Mouse (Mus musculus): ENCODE measurements around the gene Acad10. TPM values are rescaled to one million over a fixed set of nuclear protein-coding genes. Genes with fewer than 3 reads are reported as not detected.
"Not testable (repeated sequence)": the region's sequence is repeated elsewhere in the genome, so short reads cannot be mapped to it uniquely, and the experiment has no call there.

The Acad10 gene
- polyA plus RNA-seq, 1 experiment from 2014 or later = 3.2 TPM

DNA sequence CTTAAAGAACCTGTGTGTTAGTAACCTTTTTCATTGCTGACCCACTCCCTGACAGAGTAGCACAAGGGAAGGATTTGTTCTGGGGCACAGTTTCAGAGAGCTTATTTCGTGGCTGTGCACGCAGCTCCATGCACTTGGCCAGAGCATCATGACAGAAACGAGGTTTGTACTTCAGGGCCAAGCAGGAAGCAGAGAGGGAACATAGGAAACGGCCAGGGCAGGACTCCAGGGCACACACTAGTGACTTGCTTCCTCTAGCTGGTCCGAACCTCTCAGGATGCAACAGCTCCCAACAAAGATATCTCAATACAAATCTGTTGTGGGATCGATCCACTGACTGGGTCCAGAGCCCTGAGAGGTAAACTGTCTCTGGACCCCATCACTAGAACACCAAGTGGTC, 3.4 kb downstream of the Acad10 start:
- 38% methylated on average over 6 of the region's 6 CpGs for WGBS (ENCODE audit: insufficient replicate concordance)
- not testable (repeated sequence) for H3K4me2 ChIP-seq; H3K4me3 ChIP-seq (replicated peaks); H3K27me3 ChIP-seq; H3K36me3 ChIP-seq (replicated peaks); H3K27ac ChIP-seq (replicated peaks); ATAC-seq (ENCODE audit: insufficient read depth); H3K9me3 ChIP-seq (replicated peaks); H3K9ac ChIP-seq
- peaks cover 18% of the 10 kb centered on the region for H3K4me1 ChIP-seq (replicated peaks)

DNA sequence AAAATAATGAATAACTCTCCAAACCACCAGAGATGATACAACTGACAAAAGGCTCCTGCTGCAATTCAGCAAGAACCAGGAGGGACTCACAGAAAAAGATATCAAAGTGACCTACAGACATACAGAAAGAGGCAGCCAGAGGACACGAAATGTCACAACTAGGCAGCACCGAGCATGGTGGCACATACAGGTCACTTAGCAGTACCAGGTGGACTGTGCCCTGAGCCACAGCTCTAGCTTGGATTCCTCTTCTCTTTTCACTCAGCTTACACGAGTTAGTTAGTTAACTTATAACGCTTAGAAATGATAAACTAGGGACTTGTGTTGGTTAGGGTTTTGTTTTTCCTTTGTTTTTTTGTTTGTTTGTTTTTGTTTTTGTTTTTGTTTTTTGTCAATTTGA, 5.8 kb downstream of the Acad10 start:
- Histone ChIP-seq H3K4me3 (replicated peaks) (no peak overlapping the region), H3K9ac (no peak overlapping the region), H3K4me1 (replicated peaks) (peaks cover 2% of the 10 kb centered on the region), H3K27ac (replicated peaks) (no peak overlapping the region), H3K27me3 (no peaks in the 10 kb centered on the region), H3K36me3 (replicated peaks) (no peaks in the 10 kb centered on the region), H3K4me2 (no peak overlapping the region), H3K9me3 (replicated peaks) (no peaks in the 10 kb centered on the region)
- 65% methylated on average over 4 of the region's 4 CpGs for WGBS (ENCODE audit: insufficient replicate concordance)
- ATAC-seq (ENCODE audit: insufficient read depth) = no peak

DNA sequence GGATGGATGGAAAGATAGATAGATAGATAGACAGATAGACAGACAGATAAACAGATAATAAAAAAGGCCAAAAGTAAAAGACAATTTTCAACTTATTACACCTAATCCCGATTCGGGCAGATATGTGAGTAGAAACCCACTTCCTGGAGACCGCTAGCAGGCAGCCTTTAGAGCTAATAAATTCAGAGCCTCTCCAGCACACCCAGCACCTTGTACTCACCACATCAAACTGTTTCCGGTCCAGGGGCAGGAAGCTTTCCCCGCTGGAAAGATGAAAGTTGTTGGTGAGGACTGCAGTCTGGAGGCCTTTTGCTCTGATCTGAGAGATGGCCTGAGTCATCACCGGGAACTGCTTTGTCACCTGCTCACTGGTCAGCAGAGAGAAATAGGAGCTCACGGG, 11.2 kb downstream of the Acad10 start:
- H3K27me3 ChIP-seq = no peaks in the 10 kb centered on the region
- H3K4me3 ChIP-seq (replicated peaks) = no peak overlapping the region
- H3K36me3 ChIP-seq (replicated peaks) = no peaks in the 10 kb centered on the region
- no peaks in the 10 kb centered on the region for H3K9me3 ChIP-seq (replicated peaks)
- 63% methylated on average over 7 of the region's 7 CpGs for WGBS (ENCODE audit: insufficient replicate concordance)
- H3K4me2 ChIP-seq = no peak overlapping the region
- H3K4me1 ChIP-seq (replicated peaks) = no peaks in the 10 kb centered on the region
- no peak overlapping the region for H3K9ac ChIP-seq
- H3K27ac ChIP-seq (replicated peaks) = no peak overlapping the region
- ATAC-seq (ENCODE audit: insufficient read depth) = no peak

DNA sequence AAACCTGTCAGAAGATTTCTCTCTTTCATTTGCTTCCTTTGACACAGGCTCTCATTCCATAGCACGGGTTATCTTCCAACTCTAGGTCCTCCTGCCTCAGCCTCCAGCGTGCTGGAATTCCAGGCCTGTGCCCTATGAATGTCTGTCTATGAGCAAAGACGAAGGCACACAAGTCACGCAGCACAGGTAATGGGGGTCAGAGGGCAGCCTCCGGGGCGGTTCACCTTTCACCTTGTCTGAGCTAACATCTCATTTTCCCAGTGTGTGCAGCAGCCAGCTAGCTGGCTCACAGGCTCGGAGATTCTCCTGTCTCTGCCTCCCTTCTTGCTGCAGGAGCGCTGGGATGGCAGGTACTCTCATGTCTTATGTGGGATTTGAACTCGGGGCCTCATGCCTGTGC, 20.7 kb downstream of the Acad10 start:
- ATAC-seq (ENCODE audit: insufficient read depth) = no peak
- Histone ChIP-seq H3K4me2 (no peak overlapping the region), H3K9me3 (replicated peaks) (no peaks in the 10 kb centered on the region), H3K4me1 (replicated peaks) (no peaks in the 10 kb centered on the region), H3K36me3 (replicated peaks) (no peaks in the 10 kb centered on the region), H3K27me3 (no peaks in the 10 kb centered on the region), H3K4me3 (replicated peaks) (no peak overlapping the region), H3K27ac (replicated peaks) (no peak overlapping the region), H3K9ac (no peak overlapping the region)
- 74% methylated on average over 9 of the region's 9 CpGs for WGBS (ENCODE audit: insufficient replicate concordance)

DNA sequence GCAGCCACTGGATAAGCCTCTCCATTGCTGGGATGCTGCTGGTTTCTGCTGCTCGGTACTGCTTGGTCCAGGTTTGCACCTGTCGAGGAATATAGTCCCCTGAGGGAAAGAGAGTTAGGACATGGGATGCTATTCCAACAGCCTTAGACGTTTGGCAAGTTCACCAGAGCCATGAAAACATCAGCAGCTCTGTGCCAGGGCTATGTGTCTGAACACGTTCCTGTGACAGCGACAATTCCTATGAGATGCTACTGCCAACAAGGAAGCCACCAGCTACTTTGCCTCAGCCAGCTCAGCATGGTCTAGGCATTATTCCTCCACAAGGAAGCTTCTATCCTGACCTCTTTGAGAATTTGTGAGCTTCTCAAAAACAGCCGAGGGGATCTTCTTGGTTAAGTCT, 23.0 kb downstream of the Acad10 start:
- WGBS (ENCODE audit: insufficient replicate concordance) = 76% methylated on average over 6 of the region's 6 CpGs

DNA sequence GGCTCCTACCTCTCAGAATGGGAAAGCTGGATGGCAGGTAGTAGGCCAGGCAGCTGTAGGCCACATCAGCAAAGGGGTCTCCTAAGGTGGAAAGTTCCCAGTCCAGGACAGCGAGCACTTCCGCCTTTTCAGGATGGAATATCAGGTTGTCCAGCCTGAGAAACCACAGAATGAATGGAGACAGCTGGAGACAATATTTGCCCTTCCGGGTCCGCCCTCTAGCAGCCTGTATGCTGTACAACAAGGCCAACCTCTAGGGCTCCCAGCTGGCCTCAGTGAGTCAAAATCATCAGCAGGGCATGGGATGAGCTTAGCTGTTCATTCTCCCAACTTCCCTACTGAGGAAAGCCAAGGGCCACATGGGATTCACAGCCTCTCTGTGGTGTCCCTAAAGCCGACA, 25.6 kb downstream of the Acad10 start:
- Histone ChIP-seq H3K4me3 (replicated peaks) (no peak overlapping the region), H3K4me1 (replicated peaks) (no peaks in the 10 kb centered on the region), H3K27me3 (no peaks in the 10 kb centered on the region), H3K9ac (no peak overlapping the region), H3K36me3 (replicated peaks) (no peaks in the 10 kb centered on the region), H3K27ac (replicated peaks) (no peak overlapping the region), H3K9me3 (replicated peaks) (no peaks in the 10 kb centered on the region), H3K4me2 (no peak overlapping the region)
- ATAC-seq (ENCODE audit: insufficient read depth) = no peak
- whole genome bisulfite sequencing (ENCODE audit: insufficient replicate concordance) = 79% methylated on average over 5 of the region's 5 CpGs

More for the DNA sequence above, 23.0 kb downstream of the Acad10 start:
- H3K9ac ChIP-seq = no peak overlapping the region
- H3K27me3 ChIP-seq = no peaks in the 10 kb centered on the region
- no peak overlapping the region for H3K27ac ChIP-seq (replicated peaks)
- H3K36me3 ChIP-seq (replicated peaks) = no peaks in the 10 kb centered on the region
- no peak overlapping the region for H3K4me3 ChIP-seq (replicated peaks)
- H3K4me2 ChIP-seq = no peak overlapping the region
- no peak for ATAC-seq (ENCODE audit: insufficient read depth)
- H3K9me3 ChIP-seq (replicated peaks) = no peaks in the 10 kb centered on the region
- H3K4me1 ChIP-seq (replicated peaks) = no peaks in the 10 kb centered on the region

DNA sequence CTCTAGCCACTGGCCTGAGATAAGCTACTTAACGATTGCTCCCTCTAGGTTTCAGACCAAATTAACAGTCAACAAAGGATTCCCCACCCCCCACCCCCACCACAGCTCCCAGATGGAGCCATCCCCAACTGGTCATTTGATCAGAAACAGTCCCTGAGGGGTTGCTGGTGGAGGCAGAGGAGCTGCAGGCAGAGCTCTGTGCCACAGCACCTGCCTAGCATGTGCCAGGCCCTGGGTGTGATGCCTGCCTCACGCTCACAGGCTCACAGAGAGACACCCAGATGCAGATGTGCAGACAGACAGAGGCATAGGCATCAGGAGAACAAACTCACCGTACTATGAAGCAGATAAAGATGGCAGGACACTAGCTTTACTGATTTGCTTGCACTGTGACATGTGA, 27.5 kb downstream of the Acad10 start:
- H3K4me3 ChIP-seq (replicated peaks) = no peak overlapping the region
- no peaks in the 10 kb centered on the region for H3K36me3 ChIP-seq (replicated peaks)
- WGBS (ENCODE audit: insufficient replicate concordance) = 33% methylated on average over 3 of the region's 3 CpGs
- ATAC-seq (ENCODE audit: insufficient read depth) = no peak
- H3K9ac ChIP-seq = no peak overlapping the region
- H3K9me3 ChIP-seq (replicated peaks) = no peaks in the 10 kb centered on the region
- no peak overlapping the region for H3K4me2 ChIP-seq
- no peaks in the 10 kb centered on the region for H3K27me3 ChIP-seq
- H3K4me1 ChIP-seq (replicated peaks) = no peaks in the 10 kb centered on the region
- no peak overlapping the region for H3K27ac ChIP-seq (replicated peaks)

DNA sequence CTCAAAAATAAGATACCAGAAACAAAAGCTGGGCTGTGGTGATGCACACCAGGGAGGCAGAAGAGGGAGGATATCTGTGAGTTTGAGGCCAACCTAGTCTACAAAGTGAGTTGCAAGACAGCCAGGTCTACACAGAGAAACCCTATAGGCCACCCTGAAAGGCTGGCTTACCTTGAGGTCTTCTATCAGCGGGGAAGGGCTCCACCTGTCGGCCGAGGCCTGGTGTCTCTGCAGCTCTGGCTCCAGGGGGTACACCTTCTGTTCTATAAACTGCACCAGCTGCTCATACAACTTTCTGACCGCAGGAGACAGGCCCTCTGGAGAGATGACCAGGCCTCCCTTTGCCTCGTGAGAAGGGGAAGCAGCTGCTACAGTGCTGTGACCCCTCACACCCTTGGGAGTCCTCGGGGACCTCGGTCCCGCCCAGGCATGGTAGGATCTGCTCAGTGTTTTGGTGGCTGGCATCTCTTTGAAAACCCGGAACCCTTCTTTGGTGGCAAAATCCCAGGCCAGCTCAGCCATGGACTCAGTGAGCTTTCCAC, 29.1 kb downstream of the Acad10 start:
- not testable (repeated sequence) for H3K27me3 ChIP-seq; H3K9ac ChIP-seq; H3K27ac ChIP-seq (replicated peaks); ATAC-seq (ENCODE audit: insufficient read depth); H3K4me2 ChIP-seq; H3K4me1 ChIP-seq (replicated peaks); H3K4me3 ChIP-seq (replicated peaks); H3K36me3 ChIP-seq (replicated peaks); H3K9me3 ChIP-seq (replicated peaks)
- WGBS (ENCODE audit: insufficient replicate concordance) = 66% methylated on average over 9 of the region's 9 CpGs

DNA sequence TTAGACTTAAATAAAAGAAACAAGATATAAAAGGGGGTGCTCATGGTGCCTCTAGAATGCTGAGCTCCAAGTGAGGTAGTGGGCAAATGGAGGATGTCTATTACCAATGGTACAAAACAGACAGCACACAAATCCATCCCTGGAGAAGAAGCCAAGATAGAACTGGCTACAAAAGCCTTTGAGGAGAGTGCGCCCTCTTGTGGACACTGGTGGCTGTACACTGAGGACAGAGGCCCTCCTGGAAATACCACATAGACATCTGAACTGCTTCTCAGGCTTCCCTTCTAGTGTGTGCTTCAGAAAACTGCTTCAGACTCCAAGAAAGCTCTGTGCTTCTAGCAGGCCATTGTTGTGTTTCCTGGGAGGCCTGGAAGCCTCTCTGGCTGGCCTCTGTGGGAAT, 32.4 kb downstream of the Acad10 start:
- no peaks in the 10 kb centered on the region for H3K4me1 ChIP-seq (replicated peaks)
- ATAC-seq (ENCODE audit: insufficient read depth) = no peak
- no peaks in the 10 kb centered on the region for H3K36me3 ChIP-seq (replicated peaks)
- H3K4me3 ChIP-seq (replicated peaks) = no peak overlapping the region
- WGBS (ENCODE audit: insufficient replicate concordance) = 3% methylated on average over 1 of the region's 1 CpGs
- H3K4me2 ChIP-seq = no peak overlapping the region
- no peak overlapping the region for H3K27ac ChIP-seq (replicated peaks)
- H3K9ac ChIP-seq = no peak overlapping the region
- H3K27me3 ChIP-seq = no peaks in the 10 kb centered on the region
- no peaks in the 10 kb centered on the region for H3K9me3 ChIP-seq (replicated peaks)

DNA sequence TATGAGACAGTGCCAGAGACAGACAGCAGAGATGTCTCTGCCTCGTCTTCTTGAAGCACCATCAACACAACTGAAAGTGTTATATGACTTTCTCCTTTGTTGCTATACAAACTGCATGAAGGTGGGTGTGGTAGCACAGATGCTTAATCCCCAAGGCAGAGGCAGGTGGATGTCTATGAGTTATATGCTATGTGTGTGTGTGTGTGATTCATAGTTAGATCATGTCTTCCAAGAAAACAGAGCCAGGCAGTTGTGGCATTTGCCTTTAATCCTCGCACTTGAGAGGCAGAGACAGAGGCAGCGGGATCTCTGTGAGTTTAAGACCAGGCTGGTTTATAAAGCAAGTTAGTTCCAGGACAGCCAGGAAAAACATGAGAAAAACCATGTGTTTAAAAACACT, 37.1 kb downstream of the Acad10 start:
- H3K27ac ChIP-seq (replicated peaks) = no peak overlapping the region
- peaks cover 12% of the 10 kb centered on the region for H3K4me1 ChIP-seq (replicated peaks)
- no peak for ATAC-seq (ENCODE audit: insufficient read depth)
- no peaks in the 10 kb centered on the region for H3K27me3 ChIP-seq
- no peak overlapping the region for H3K4me3 ChIP-seq (replicated peaks)
- no peaks in the 10 kb centered on the region for H3K9me3 ChIP-seq (replicated peaks)
- WGBS (ENCODE audit: insufficient replicate concordance) = 75% methylated on average over 3 of the region's 3 CpGs
- H3K36me3 ChIP-seq (replicated peaks) = no peaks in the 10 kb centered on the region
- no peak overlapping the region for H3K9ac ChIP-seq
- H3K4me2 ChIP-seq = no peak overlapping the region

DNA sequence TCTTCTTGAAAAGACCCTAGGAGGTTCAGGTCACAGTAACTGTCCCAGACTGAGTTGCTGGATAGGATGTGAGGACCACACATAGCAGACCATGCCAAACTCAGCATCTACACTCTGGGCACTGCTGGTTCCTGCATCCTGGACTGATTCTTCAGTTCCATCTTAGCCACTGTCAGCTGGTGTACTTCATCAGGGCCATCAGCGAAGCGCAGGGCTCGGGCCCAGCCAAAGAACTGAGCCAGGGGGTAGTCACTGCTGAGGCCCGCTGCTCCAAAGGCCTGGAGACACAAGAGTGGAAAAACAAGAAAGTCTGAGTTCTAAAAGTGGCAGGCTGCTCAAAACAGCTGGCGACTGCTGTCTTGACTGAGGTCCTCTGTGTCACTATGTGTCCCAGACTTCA, 39.2 kb downstream of the Acad10 start:
- 79% methylated on average over 5 of the region's 5 CpGs for WGBS (ENCODE audit: insufficient replicate concordance)

More for the DNA sequence above, 39.2 kb downstream of the Acad10 start:
- no peak for ATAC-seq (ENCODE audit: insufficient read depth)
- H3K4me2 ChIP-seq = no peak overlapping the region
- H3K9ac ChIP-seq = no peak overlapping the region
- H3K36me3 ChIP-seq (replicated peaks) = no peaks in the 10 kb centered on the region
- no peaks in the 10 kb centered on the region for H3K9me3 ChIP-seq (replicated peaks)
- no peak overlapping the region for H3K4me3 ChIP-seq (replicated peaks)
- H3K27ac ChIP-seq (replicated peaks) = no peak overlapping the region
- peaks cover 18% of the 10 kb centered on the region for H3K4me1 ChIP-seq (replicated peaks)
- no peaks in the 10 kb centered on the region for H3K27me3 ChIP-seq
